Mouse (Mus musculus): ENCODE data around the gene Rasgef1b.

DNA sequence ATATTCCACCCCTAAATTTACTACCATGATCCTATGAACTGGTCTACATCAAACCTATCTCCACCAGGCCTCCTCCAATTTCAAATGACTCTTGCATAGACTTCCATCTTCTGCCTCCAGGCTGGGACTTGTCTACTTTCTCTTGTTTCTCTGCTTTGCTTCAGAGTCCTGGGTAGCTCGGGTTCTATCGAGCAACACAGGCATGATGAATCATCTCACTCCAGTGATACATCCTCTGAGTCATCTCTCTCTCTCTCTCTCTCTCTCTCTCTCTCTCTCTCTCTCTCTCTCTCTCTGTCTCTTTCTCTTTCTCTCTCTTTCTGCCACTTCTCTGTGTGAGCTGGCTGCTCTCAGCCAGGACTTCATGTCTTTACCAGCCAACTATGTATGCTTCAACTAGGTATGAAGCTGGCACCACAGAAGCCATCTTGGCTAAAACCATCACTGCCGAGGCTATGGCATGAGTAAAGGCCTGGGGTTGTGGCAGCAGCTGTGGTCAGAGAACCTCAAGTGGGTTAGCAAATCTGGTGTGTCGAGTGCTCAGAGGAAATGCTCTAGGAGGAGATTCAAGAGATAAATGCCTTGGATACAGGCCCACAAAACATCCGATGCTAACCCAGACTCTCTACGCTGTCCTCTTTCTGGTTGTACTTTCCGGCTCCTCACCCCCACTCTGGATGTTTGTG lies 229.3 kb downstream of the Rasgef1b start:
- no peak for TF ChIP-seq TCF12 (IDR thresholded peaks at IDR 0.05; ENCODE audit: low read depth, low read length)
- TF ChIP-seq CTCF (conservative IDR thresholded peaks at IDR 0.05 in 1 of 2, IDR thresholded peaks at IDR 0.05 in 1 of 2; ENCODE audit: low read depth in 2 of 2, low read length in 2 of 2) = no peak
- no peak for TF ChIP-seq RCOR1 (conservative IDR thresholded peaks at IDR 0.05; ENCODE audit: low read depth, low read length)
